Mouse (Mus musculus): Measurements from ENCODE around the gene Gm20765.
A peak's percentile ranks its signal among the peaks of the same experiment; 100 is the strongest.
"Not testable (repeated sequence)": the region's sequence is repeated elsewhere in the genome, so short reads cannot be mapped to it uniquely, and the experiment has no call there.

Gm20765 gene

GRCm38 (mm10) chr10:104185233-104185632, at the start of gene Gm20765:
Gene Gm20765, plus strand, starts transcription at chr10:104185533.
- DNase-seq (ENCODE audit: low spot score in 2 of 2) = not testable (repeated sequence)

DNA sequence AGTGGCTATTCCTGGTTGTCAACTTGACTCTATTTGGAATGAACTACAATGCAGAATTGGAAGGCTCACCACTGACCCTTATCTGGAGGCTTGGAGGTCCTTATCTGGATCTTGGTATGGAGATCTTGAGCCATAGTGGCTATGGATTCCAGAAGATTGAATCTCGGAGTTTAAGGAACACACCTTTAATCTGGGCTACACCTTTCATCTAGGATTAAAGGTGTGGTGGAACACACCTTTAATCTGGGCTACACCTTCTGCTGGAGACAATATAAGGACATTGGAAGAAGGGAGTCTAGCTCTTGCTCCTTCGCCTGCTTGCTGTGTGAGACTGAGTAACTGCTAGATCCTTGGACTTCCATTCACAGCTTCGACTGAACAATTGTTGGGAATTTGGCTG, 42.6 kb upstream of the Gm20765 start, which contains the start of gene Gm21293:
Gm21293 (plus strand) TSS at position 301 of the 400 bp plus-strand sequence.
- not testable (repeated sequence) for DNase-seq (ENCODE audit: low spot score in 2 of 2)

GRCm38 (mm10) chr10:104151197-104151596, 34.1 kb upstream of the Gm20765 start, which contains the start of gene Gm6763:
Gene Gm6763, plus strand, starts transcription at chr10:104151497.
- not testable (repeated sequence) for DNase-seq (ENCODE audit: low spot score in 2 of 2)

GRCm38 (mm10) chr10:104159706-104160105, 25.6 kb upstream of the Gm20765 start, which contains the start of gene Gm8764:
Gene Gm8764, plus strand, starts transcription at chr10:104160006.
- DNase-seq (ENCODE audit: low spot score in 2 of 2) = not testable (repeated sequence)

GRCm38 (mm10) chr10:104168215-104168614, 17.1 kb upstream of the Gm20765 start, which contains the start of gene Gm21304:
Gene Gm21304, plus strand, starts transcription at chr10:104168515.
- not testable (repeated sequence) for DNase-seq (ENCODE audit: low spot score in 2 of 2)

- DNase-seq (ENCODE audit: low spot score in 2 of 2) = not testable (repeated sequence)
These were observed 8.6 kb upstream of the Gm20765 start, which contains the start of gene Gm21312 for GRCm38 (mm10) chr10:104176724-104177123. Gene Gm21312, plus strand, starts transcription at chr10:104177024.

DNA sequence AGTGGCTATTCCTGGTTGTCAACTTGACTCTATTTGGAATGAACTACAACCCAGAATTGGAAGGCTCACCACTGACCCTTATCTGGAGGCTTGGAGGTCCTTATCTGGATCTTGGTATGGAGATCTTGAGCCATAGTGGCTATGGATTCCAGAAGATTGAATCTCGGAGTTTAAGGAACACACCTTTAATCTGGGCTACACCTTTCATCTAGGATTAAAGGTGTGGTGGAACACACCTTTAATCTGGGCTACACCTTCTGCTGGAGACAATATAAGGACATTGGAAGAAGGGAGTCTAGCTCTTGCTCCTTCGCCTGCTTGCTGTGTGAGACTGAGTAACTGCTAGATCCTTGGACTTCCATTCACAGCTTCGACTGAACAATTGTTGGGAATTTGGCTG, 8.4 kb downstream of the Gm20765 start, which contains the start of gene Gm4340:
Gm4340 (plus strand) TSS at position 301 of the 400 bp plus-strand sequence.
- not testable (repeated sequence) for DNase-seq (ENCODE audit: low spot score in 2 of 2)

- DNase-seq (ENCODE audit: low spot score in 2 of 2) = no peak
These were observed 24.3 kb downstream of the Gm20765 start for GRCm38 (mm10) chr10:104209655-104210054.

DNA sequence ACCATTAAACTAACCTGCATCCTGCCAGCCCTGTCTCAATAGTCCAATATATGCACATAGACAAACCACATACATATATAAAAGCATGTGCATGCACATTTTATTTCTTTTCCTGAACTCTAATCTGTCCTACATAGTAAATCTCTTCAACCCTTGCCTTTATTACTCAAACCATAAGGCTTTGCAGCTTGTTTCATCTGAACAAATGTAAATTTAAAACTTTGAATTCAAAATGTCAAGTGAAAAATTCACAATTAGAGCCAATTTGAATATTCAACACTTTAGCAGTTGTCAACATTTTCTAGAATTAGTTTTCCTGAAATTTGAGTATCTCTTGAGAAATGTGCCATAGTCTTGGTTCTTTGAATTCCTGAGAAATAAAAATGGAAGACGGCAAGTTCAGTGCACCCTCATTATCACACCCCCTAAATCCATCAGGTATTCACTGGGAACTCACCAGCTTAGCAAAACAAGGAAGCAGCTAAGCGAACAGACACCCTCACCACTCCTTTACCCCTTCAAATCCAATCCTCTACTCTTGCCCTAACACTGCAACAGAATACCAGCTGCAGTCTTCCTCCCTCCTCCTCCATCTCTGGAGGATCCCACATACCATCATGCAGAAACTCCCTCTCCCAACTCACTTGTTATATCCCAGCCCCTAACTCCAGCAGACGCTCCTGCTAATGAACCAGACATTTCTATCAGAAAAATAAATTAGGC, 25.1 kb downstream of the Gm20765 start:
- no peak for DNase-seq (ENCODE audit: low spot score in 2 of 2)

GRCm38 (mm10) chr10:104214527-104214926, 29.2 kb downstream of the Gm20765 start:
- DNase-seq (ENCODE audit: low spot score in 2 of 2) = peak in 1 of 2 experiments; percentile 56

DNA sequence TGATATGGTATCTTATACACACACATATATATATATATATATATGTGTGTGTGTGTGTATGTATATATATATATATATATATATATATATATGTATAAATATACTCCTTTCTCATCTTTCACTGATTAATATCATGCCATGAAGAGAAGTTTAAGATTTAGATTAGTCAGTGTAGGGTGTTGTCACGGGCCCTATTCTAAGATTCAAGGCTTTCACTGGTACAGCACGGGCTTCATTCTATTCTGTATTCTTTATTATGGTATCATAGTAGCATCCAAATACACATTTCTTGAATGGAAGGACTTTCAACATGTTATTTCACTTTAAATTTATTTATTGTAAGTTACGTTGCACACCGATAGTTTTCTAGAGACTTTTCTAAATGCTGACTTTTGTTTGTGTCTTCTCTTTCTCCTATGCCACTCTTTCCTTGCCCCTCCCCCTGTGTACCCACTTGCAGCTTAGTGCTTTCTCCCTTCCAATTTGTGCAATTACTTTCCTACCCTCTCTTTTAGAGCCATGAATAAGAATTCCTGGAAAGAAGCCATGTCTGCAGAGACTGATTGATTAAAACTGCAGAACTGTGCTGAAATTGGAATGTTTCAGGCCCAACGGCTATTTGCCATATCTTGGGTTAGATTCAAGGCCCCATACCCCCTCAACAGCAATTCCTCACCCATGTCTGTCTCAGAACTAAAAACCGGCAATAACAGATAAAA, 35.1 kb downstream of the Gm20765 start:
- no peak for DNase-seq (ENCODE audit: low spot score in 2 of 2)
